Mouse (Mus musculus): ENCODE results near the gene Sec14l1.

DNA sequence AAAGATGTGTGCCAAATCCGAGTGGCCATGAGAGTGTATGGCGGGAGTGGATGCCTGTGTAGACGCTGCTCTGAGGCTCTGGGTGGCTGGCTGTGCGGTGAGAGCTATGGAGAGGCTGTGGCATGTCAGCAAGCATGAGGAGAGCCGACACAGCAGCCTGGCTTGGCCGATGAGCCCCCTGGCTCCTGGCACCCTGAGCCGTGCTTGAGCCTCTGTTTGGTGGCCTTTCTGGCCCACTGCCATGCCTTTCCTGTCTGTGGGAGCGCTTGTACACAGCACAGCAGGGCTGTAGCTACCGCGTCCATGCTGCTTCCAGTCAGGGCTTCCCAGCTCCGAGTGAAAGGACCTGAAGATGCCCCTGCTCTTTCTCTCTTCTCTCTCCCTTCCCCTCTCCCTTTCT is 43.4 kb downstream of the Sec14l1 start:
- TF ChIP-seq CTCF (IDR thresholded peaks at IDR 0.05; ENCODE audit: control insufficient read depth, insufficient read depth, insufficient replicate concordance, low read depth, low read length) (no peak), POLR2A (IDR thresholded peaks at IDR 0.05; ENCODE audit: control insufficient read depth, low read depth, low read length) (no peak)

Measured in testis, adult 2 months (tissue).